Mouse (Mus musculus) left cerebral cortex, postnatal 25 days (tissue): Measurements from ENCODE around the gene Tor4a. TPM values are rescaled to one million over a fixed set of nuclear protein-coding genes. Genes with fewer than 3 reads are reported as not detected.

ENCODE experiments used
- DNase-seq, 2 experiments: peaks; one replicate each; pipeline ENCODE4 v3.0.0; 2022; ENCODE audit warnings: low spot score in 2 of 2, mixed read lengths in 1 of 2
- intact Hi-C: fragments of 180-260 bp; cut with DNase I; formaldehyde crosslinking; loops from one replicate; pipeline ENCODE4 v1.15.1; 2025
- total RNA-seq, 2 experiments: library from RNA; stranded (reverse); gene quantifications; 2 replicates each; pipeline ENCODE4 v1.2.3; 2021

Gene Tor4a
- total RNA-seq, 2 experiments from 2014 or later = 1.9 to 2.3 TPM

DNA sequence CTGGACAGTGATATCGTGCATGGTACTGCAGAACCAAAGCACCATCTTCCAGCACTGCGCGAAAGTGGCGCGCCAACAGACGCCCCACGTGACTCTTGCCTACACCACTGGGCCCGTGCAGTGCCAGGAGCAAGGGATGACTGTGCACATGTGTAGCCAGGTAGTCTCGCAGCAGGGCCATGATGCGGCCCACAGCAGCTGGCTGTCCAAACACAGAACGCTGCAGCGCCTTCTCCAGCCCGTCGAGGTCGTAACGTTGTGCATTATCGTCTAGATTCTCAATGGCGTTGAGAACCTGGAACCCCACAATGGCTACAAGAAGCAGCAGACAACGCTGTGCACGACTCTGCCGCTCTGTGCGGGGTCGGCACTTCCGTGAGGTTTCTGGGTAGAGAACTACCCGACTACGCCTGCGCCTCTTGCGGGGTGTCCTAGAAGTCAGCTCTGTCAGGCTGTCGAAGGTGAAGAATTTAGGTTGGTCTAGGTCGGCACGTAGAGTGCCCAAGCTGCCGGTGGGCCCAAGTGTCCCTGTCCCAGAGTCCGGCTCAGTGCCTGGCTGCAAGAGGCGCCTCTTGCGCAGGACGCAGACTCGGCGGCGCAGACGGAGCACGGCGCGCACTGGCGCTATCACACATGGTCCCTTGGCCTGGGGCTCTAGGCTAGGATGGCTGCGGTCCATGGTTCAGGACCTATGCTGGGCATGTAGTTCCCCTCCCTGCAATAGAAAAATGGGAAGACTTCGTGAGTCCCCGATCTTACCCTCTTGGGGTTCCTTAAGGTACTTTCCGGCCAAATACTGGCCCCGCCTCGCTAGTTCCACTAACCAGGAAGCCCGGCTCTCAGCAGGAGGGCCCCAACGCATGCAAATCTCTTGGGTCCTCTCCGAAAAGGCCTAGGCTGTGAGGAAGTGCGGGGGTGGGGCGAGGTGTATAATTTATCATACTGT lies 1.2 kb downstream of the Tor4a start:
- intact Hi-C loops = no loop called here
- DNase-seq = no peak

DNA sequence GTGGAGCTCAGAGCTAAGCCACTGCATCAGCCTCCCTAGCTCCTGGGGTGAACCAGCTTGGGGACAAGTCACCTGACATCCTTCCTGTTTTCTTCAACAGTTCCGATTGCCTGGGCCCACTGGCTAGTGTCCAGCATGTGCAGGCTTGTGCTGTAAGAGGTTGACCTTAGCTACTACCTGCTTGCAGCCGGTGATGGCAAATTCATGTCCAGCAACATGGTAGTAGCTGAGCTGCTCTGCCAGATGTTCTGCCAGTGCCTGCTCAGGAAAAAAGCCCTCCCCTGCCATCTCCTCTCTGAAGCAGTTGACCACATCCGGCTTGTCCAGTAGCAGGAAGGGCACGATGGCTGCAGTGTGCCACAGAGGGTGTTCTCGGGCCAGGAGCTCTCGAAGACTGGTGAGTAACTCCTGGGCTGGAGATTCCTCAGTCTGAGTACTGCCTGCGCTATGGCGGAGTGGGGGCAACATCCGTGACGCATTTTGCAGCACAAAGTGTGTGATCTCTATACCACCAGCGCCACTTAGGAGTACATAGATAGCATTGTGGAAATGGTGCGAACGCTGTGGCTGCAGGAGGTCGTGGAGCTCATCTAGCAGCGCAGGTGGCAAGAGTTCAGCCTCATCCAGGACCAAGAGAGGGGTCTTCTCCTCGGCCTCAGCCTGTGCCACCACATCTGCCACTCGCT lies 2.1 kb downstream of the Tor4a start:
- intact Hi-C loops = loop anchor here (5.0 kb wide), 2 partner anchors 63 to 78 kb away; partner anchors contain the start of genes Anapc2, Ssna1 and Tmem203
- DNase-seq = no peak

DNA sequence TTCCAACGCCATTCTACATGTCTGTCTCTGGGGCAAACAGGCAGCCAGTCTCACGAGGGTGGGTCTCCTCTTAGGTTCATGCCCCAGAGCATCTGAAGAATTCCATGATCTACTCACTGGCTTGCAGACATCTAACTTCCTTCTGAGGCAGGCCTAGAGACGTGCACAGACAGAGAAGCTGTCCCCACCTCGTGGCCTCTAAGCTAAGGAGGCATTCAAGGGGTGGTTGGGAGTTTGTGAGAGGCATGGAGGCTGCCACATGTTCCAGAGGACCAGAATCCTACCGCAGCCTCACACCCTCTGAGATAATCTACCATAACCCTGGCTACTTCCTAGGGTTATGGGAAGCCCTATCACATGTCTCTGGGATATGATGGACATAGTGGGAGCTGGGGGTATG lies 2.7 kb downstream of the Tor4a start:
- intact Hi-C loops = loop anchor here (5.0 kb wide), 2 partner anchors 63 to 78 kb away; partner anchors contain the start of genes Anapc2, Ssna1 and Tmem203
- DNase-seq = no peak

DNA sequence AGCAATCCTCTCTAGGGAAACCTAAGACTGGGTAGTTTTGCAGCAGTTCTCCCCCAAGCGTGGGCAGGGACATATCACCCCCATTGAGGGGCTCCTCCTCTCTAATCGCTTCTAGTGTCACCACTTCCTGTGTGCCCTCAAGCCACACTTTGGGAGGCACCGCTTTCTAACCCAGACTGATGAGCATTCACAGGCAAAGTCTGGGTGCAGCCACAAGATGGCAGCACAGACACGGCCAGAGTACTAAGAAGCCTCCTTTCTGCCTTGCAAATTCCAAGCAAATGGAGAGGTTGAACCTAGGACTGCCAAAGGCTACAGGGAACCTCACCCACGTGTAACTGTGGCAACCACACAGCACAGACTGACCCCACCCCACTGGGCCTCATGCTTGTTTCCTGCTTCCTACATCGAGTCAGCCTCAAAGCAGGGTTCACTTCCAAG lies 3.3 kb downstream of the Tor4a start:
- intact Hi-C loops = loop anchor here (1.0 to 5.0 kb wide), 3 partner anchors 35 to 79 kb away; partner anchors contain the start of genes Anapc2, Ssna1 and Tmem203
- DNase-seq = peak; percentile 76 to 89

DNA sequence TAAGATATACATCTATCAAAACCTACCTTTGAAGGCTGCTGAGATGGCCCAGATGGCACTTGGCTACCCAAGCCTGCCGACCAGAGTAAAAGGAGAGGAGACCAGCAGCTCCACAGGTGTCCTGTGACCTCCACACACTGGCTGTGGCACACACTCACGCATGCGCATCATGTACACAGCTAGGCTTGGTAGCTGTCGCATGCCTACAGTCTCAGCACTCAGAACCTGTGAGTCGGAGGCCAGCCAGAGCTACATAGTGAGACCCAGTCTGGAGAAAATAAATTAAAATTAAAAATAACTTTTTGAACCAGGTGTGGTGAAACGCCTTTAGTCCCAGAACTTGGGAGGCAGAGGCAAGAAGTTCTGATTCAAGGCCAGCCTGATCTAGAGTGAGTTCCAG lies 8.8 kb downstream of the Tor4a start:
- no peak for DNase-seq
- intact Hi-C loops = loop anchor here (5.0 kb wide), 1 partner anchor 61 kb away; no protein-coding TSS in a partner anchor

DNA sequence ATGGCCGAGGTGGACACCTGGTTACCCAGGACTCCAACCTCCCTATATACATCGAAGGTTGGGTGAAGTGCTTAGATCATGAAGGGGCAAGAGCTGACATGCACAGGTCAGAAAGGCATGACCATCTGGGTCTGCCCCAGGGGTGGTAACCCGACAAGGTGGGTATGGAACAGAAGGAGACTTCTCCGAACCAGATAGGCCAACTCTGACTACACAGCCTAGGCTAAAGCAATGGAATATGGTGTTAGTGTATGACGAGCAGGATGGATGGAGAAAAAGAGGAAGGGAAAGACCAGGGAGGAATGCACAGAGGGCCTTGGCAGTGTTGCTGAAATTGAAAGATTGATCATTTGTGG lies 10.1 kb downstream of the Tor4a start:
- no peak for DNase-seq
- intact Hi-C loops = loop anchor here (5.0 kb wide), 1 partner anchor 59 kb away; no protein-coding TSS in a partner anchor

DNA sequence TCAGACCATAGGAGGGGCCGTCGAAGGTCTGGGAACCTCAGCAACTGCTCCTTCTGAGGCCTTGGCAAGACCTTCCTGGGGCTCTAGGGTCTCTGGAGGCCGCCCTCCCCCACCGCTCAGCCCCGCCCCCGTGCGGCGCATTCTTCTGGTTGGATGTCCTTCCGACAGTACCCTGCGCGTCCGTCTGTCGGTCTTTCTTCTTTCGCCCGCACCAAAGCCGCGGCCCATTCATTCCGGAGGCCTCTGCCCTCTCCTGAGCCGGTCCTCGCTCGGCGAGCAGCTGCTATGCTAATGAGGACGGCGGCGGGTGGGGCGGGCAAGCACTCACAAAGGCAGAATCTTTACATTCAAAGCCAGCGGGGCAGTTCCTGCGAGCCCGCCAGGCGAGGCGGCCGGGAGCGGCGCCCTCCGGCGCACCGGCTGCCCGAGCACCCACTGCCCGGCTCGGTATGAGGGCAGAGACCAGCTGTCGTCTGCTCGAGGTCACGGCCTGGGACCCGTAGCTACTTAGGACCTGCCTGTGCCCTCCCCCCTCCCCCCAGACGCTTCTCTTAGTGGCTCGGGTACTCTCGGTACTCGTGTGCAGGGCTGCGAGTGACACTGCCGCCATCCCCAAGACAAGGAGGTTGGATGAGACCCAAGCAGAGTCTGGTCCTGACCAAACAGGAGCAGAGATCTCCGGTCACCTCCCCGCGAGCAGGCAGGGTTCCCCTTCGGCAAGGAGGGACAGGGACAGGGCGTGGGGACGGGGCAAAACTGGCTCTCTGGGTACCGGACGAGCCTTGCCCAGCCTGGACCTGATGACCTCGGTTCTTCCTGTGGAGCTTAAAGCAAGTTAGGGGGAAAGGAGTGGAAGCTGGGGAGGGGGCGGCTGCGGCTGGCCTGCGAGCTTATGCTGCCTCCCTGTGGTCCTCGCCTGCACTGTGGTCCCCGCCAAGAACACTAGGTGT lies 10.8 kb downstream of the Tor4a start:
- DNase-seq = no peak
- intact Hi-C loops = loop anchor here (2.0 to 5.0 kb wide), 2 partner anchors 59 to 87 kb away; no protein-coding TSS in a partner anchor

DNA sequence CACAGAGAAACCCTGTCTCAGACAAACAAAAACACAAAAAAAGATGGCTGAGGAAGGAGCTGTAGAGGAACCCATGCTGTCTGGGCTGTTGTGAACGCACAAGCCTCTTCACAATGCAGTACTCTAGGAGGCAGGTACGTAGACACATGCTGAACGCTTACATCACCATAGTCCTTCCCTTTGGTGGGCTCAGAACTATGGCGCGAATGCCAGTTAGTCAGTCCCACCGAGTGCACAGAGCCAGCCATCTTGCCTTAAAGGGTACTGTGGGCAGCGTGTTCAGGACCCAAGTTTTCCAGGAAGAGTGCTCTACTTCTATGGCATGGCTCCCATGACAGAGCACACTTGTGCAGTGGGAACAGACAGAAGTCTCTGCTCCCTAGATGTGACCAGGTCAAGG lies 12.2 kb downstream of the Tor4a start:
- intact Hi-C loops = loop anchor here (2.0 kb wide), 1 partner anchor 86 kb away; no protein-coding TSS in a partner anchor
- DNase-seq = no peak

DNA sequence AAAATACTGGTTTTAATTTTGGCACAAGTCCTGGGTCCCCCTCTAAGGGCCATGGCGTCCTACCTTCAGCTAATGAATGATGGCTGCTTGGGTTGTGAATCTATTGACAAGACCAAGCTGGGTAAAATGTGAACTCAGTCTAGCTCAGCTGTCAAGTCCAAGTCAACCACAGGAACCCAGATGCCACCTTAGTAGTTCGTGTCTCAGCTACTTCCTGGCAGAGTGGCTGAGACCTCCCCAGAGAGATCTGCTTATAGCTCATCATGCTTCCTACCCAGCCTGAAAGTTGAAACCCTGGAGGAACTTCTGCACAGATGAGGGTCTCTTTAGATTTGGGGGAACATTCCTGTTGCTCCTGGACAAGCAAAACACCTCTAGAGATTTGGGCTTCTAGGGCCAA lies 13.3 kb downstream of the Tor4a start:
- DNase-seq = no peak
- intact Hi-C loops = no loop called here

DNA sequence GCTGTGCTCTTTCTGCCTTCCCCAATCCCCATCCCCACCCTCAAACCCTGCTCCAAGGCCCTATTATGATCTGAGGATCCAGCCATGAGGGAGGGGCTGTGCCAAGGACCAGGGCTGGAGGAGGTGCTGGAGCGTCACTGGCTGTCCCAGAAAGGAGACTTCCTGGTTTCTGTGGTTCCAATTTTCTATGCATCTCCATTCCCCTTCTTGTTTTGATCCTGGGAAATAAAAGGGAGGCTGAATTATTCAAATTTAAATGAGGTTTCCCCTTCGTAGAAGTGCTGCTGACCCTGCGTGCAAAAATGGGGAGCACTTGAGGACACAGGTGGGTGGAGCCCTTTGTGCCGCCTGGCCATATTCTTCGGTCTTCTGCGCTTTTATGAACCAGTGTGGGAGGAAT lies 14.0 kb downstream of the Tor4a start:
- intact Hi-C loops = no loop called here
- peak in 1 of 2 experiments; percentile 52 for DNase-seq

DNA sequence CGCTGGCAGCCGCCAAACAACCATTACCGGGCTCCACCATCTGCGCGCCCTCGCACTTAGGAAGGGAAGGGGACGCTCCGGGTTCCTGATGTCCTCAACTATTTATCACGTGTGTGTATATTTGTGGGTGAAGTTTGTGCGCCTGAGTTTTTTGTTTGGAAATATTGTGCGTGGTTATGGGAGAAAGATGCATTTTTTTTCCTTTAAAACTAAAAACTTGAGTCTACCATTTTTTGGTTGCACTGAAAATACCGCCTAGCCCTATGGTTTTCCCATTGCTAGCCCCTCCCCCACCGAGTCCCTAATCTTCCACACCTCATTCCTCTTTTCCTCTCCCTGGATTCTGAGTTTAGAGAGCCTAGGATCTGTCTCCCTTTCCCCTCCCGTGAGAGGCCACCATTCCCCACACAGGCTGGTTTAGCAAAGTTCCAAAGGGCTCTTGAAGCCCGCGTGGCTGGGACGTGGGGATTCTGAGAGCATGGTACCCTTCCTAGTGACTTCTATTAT lies 14.7 kb downstream of the Tor4a start:
- intact Hi-C loops = no loop called here
- no peak for DNase-seq

DNA sequence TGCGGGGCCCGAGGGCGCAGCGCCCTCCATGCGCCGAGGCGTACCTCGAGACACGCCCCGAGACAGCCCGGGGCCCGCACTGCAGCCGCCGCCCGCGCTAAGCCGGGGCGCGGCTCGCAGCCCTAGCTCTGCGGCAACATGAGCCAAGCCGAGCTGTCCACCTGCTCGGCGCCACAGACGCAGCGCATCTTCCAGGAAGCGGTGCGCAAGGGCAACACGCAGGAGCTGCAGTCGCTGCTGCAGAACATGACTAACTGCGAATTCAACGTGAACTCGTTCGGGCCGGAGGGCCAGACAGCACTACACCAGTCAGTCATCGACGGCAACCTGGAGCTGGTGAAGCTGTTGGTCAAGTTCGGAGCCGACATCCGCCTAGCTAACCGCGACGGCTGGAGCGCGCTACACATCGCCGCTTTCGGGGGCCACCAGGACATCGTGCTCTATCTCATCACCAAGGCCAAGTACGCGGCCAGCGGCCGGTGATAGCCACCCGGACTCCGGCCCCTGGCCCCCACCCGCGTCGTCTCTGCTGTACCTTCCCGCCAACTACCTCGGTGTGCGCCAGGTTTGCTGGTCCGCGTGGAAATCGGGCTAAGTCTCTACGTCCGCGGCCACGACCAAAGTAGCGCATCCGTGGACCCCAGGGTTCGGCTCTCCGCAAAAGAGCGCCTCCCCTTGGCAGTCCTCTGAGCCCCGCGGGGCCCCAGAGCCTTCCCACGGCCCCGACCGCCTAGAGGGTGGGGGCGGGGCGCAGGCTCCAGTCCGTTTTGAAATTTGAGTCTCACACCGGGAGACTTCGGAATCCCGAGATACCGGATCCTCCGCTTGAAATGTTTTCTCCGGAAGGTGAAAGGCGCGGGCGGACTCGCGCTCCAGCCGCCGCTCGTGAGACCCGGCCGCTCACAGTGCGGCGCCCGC lies 15.5 kb downstream of the Tor4a start:
- intact Hi-C loops = no loop called here
- no peak for DNase-seq

DNA sequence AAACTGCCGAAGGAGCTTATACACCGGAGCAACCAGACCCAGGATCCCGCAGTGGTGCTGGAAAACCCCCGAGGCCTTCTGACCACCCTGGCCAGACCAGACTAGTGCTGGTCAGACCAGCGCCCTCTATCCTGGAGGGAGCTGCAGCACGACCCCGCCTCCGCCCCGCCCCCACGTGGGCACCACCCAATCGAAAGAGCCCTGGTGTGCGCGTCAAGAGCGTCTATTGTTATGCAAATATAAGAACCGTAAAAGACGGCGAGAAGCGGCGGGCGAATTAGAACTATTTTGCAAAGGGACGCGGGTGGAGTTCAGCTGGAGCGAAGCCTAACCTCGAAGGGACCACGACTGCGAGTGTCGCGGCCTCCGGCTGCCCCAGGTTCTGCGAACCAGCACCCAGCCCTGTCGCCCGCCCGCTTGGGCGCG lies 16.2 kb downstream of the Tor4a start, which contains the start of gene Nrarp:
Gene Nrarp, plus strand, starts transcription at position 281 of the 426 bp plus-strand sequence.
- intact Hi-C loops = no loop called here
- peak; percentile 91 to 95 for DNase-seq

DNA sequence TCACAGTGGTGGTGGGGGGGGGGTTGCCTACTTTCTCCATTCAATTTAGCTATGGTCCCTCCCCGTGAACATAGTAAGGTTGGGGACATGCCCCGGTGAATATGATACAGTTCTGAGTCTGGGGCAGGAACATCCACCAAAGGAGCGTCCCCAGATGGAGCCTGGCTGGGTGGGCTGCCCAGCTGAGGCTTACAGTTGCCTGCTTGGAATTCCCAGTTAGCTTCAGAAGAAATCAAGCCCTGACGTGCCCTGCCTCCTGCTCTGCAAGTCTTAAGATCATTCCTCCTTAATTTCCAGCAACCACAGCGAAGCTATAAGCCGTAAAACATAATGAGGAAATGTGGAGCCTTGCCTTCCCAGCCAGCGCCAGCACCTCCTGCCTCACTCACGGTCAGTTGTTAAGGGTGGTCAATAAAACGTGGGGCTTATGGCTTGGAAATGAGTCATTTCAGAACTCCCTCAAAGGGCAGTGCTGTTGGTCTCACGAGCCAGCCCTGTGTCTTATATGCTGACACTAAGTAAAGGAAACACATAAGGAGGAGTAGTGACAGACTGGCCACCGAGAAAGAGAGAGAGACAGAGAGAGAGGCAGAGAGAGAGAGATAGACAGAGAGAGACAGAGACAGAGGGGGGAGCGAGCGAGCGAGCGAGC lies 17.0 kb downstream of the Tor4a start:
- no peak for DNase-seq
- intact Hi-C loops = no loop called here

DNA sequence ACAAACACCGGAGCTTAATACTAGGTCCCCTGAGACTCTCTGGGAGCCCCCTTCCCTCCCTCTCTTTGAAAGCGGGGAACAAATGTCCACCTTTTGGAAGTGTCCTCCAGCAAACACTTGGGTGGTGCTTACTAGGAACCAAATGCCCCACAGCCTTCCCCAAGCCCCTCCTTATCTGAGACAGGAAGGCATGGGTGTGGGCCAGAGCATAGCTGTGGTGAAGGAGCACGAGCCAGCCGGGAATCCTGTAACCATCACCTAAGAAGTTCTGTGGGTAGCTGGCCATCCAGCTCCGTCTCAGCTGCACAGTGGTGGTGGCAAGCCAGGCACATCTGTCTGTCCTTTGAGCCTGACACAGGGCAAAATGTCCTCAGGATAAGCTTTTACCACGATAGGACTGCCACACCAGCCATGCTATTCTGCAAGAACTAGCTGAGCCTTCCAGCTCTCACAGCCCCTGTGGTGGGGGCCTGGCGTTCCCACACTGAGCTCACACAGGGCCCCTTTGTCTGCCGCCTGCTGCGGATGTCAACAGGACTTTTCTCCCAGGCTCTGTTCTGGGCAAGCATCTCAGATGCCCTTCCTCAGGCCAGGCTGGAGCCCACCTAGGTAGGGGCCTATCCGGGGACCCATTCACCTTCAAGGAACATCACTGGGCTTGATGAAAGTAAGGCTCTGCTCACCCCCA lies 18.3 kb downstream of the Tor4a start:
- peak in 1 of 2 experiments; percentile 58 for DNase-seq

DNA sequence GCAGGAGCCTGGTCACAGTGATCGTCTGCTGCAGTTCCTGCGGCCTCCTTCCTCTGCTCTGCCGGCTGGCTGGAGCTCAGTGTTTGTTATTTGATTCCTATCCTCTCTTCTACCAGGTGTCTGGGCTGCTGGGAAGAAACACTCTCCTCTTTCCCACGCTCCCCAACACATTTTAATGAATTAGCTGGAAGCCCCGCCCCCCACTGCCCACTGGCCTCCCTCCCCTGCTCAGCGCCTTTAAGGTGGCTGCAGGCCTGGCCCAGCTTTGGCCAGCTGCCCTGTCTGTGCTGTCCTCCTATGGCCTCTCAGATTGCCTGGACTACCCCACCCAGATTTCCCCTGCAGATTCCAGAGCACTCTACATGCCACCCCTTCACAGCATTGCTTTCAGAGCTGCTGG lies 19.0 kb downstream of the Tor4a start:
- intact Hi-C loops = no loop called here
- peak in 1 of 2 experiments; percentile 59 for DNase-seq

More for the DNA sequence above, 18.3 kb downstream of the Tor4a start:
- intact Hi-C loops = no loop called here

DNA sequence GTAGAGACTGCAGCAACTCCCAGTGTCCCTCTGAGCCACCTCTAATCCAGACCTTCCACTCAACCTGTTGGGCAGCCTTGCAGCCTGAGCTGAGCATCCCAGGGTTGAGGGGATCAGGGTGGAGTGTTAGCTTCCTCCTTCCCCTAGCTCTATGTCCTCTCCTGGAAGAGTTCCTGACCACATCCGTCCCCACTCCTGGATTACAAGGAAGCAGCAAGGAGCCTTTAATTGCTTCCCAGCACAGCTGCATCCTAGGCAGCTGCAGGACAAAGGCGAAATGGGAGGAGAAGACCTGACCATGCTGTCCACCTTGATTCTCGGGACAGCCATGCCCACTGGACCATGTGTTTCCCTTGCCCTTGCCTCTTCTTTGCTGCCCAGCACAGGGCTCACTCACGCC lies 19.6 kb downstream of the Tor4a start:
- intact Hi-C loops = no loop called here
- no peak for DNase-seq
